Mouse (Mus musculus): ENCODE results near the gene Kcnn1. TPM values are rescaled to one million over a fixed set of nuclear protein-coding genes. Genes with fewer than 3 reads are reported as not detected.

Kcnn1 gene
- total RNA-seq, 2 experiments from 2014 or later: 0.33 TPM; not detected in 1

DNA sequence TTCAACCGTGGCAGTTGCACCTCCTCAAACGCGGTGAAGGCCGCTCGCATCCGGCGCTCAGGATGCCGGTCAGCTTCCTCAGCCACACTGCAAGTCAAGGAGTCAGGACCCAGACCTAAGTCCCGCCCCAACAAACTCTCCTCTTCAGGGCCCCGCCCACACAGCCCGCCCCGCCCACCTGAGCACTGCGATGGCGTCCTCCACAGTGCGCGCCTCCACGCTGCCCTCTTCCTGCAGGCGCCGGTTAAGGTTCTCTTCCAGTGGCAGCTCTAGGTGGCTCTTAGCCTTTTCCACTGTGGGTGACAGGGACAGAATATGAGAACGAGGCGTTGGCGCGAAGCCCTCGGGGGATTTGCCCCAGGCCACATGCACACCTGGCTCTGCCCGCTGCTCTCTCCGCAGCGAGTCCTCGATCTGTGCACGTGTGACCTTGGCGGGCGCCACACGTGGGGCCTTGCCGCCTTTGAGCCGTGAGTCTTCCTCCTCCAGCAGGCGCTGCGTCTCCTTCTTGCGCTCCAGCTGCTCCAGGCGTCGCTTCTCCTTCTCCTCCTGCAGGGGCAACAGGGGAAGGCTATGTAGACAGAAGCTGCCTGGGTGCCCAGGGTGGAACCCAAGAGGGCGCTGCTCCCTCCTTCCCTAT lies 5.6 kb upstream of the Kcnn1 start:
- ATAC-seq (ENCODE audit: poor library complexity, severe bottlenecking): peak; percentile 48

DNA sequence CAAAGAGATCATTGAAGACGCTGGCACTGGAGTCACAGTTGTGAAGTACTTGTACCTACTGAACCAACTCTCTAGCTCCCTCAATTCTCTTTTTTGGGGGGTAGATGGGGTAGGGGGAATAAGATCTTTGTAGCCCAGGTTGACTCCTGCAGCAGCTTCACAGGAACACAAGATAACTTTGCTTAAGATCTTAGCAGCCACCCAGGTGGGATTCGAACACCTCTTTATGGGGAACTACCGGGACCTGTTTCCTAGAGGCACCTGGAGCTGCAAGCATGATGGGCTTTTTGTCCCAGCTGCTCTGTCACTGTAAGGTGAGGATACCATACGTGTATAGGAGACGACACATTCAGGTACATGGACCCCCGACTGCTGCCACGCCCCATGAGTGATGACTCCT lies 3.5 kb upstream of the Kcnn1 start:
- no peak for ATAC-seq (ENCODE audit: poor library complexity, severe bottlenecking)

DNA sequence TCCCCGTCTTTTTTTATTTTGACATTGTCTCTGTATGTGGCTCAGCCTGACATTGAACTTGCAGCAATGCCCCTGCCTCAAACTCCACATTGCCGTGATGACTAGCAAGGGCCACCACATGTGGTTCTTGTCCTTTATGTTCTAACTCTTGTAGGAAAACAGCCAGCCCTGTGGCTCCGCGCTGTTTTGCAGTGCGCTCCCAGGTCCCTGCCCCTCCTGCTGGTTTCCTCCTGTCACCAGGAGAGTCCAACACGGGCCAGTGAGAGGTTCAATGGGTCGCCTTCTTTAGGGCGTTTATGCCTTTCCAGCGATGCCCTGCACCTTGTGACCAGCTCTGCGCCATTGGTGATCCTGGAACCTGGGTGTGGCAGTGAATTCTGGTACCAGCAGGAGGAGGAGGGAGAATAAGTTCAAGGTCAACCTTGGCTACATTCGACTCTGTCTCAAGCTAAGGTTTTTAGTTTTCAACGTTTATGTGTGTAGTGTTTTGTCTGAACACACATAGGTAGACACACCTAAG lies 3.0 kb upstream of the Kcnn1 start:
- ATAC-seq (ENCODE audit: poor library complexity, severe bottlenecking): no peak

DNA sequence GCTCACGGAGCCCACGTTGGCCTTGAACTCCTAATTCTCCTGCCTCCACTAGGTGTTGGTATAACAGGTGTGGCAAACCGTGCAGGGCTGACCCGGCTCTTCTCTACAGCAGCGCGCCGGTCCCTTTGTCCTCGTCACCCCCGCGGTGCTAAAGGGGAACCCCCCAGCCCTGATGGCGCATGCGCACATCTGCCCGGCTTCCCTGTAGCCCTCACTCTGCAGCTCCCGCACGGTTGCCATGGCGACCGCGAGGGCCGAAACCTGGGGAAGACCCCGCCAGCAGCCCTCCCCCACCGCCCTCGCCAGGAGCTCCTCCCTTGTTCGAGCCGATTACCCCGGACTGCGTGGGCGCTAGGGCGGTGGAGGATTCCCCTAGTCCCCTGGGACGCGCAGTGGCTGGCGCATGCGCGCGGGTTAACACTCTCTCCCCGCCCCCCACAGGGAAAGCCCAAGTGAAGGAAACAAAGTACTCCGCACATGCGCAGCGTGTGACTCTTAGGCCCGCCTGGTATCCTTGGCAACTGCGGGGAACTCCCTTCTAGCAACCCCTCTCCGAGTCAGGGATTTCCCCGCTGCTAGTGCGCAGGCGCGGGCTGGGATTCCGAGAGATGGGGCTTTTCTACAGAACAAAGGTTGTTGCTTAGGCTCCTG lies 2.4 kb upstream of the Kcnn1 start:
- peak; percentile 70 for ATAC-seq (ENCODE audit: poor library complexity, severe bottlenecking)

DNA sequence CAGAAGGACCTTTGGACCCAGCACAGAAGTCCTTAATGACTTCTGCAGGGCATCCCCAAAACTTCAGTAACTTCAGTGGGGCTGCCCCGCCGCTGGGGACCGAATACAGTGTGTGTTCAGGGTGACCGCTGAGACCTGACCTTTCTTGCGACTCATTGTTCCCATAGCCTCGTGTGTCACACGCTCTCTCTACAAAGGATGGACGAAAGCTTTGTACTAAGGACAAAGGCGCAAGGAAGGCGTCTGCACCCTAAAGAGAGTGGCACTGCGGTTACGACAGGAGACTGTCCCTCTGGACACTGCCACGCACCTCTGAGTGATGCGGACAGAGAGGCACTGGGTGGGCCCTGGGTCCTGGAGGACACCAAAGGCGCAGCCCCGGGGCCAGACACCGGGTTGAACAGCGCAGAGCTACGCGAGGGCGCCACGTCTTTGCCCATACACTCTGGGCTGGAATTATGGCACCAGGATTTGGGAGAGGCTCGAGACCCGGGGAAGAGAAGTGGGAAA lies 1.7 kb upstream of the Kcnn1 start:
- no peak for ATAC-seq (ENCODE audit: poor library complexity, severe bottlenecking)

DNA sequence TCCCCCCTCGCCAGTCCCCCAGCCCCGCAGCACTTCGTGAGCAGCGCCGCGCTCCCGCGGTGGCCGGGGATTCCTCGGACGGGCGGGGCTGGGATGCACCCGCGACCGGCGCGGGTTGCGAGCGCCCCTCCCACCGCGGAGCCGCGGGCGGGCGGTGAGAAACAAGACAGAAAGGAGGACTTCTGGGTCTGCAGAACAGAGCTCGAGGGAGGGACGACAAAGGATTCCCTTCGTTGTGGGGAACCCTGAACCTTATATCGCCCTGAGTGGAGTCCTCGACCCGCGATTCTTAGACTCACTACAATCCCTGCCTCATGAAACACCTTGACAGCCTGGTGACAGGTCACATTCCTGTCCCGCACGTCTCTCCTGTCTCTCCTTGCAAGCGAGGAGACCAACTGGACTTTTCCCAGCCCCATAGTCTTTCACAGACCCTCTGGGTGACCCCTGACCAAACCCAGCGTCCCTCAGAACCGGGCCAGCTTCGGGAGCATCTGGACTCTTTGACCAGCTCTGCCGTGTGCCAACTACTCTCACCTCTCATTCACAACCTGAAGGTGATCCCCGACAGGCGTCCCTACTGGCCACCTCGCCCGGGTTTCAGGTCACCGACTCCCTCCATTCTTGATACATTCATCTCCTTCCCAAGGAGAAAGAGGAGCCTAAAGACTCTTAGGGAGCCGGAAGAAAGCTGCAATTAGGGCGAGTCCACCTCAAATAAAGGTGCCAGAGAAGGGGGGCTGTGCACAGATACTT lies 1.1 kb upstream of the Kcnn1 start:
- ATAC-seq (ENCODE audit: poor library complexity, severe bottlenecking): no peak

DNA sequence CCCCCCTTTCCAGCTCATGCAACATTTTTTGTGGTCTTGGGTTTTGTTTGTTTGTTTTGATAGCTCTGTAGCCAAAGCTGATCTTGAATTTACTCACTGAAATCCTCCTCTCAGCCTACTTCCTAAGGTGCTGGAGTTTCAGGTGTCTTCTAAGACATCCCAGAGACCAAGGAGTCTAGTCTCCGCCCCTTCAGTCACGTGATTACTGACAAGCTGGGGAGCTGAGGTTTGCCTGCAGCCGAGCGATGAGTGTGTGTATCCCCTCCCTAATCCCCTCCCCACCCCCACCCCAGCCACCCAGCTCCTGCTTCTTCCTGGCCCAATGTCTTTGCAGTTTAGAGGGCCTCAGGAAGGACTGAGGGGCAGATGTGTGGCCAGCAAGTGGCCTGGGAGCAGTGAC lies 5.5 kb downstream of the Kcnn1 start:
- no peak for ATAC-seq (ENCODE audit: poor library complexity, severe bottlenecking)

DNA sequence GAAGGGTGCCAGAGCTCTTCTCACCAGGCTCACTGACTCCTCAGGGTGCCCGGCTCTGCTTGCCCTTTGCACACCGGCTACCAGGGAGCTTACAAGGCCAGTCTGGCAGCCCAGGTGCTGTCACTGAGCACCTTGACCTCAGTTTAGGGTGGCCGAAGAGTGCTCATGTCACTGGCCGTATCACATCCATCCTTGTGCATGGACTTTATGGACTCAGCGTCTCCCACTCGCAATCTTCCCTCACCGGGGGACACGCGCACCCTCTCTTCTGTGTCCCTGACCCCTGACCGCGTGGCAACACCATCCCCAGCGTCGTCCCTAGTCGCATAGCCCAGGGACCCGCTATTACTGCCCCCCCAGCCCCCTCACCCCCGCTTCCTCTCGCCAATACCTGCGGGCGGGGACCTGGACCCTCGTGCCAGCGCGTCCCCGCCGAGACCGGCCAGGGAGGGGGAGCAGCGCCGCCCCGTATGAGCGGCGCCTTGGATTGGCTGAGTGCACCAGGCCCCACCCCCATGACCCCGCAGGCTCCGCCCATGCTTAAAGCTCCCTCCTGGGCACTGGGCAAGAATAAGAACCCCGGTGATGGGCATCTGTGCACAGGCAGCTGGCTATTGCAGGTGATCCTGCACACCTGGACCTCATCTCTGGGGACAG lies 6.4 kb downstream of the Kcnn1 start:
- peak; percentile 60 for ATAC-seq (ENCODE audit: poor library complexity, severe bottlenecking)

DNA sequence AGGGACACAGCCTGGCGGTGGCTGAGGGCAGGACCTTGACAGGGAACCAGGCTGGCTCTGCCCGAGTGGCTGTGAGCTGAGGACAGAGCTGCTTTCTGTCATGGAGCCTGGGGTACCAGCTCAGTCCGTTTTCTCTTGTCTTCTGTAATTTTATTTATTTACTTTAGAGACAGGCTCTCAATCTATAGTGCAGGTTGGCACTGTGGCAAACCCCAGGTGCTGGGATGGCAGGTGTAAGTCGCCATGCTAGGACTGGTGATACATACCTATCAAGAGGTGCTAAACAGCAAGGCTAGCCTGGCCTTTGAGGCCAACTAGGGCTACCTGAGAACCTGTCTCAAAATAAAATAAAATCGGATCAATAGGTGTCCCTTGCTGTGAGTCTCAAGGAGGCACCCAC lies 7.0 kb downstream of the Kcnn1 start:
- no peak for ATAC-seq (ENCODE audit: poor library complexity, severe bottlenecking)

DNA sequence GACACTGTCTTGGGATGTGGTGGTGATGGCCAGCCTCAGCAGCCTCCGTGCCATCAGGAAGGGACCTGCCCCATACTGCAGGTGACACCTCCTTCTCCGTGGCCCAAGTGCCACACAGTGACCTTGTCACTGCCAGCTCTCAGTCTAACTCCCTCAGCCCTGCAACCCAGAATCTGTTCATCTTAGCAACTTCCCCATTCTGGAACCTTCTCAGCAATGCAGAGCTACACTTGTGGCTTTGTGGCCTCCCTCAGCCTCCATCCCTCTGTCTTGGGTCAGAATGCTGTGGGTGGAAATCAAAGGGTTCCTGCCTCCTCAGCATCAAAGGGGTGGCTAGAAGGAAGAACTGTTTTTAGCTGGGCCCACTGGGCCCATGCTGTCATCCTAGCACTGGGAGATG lies 9.2 kb downstream of the Kcnn1 start:
- ATAC-seq (ENCODE audit: poor library complexity, severe bottlenecking): peak; percentile 94

DNA sequence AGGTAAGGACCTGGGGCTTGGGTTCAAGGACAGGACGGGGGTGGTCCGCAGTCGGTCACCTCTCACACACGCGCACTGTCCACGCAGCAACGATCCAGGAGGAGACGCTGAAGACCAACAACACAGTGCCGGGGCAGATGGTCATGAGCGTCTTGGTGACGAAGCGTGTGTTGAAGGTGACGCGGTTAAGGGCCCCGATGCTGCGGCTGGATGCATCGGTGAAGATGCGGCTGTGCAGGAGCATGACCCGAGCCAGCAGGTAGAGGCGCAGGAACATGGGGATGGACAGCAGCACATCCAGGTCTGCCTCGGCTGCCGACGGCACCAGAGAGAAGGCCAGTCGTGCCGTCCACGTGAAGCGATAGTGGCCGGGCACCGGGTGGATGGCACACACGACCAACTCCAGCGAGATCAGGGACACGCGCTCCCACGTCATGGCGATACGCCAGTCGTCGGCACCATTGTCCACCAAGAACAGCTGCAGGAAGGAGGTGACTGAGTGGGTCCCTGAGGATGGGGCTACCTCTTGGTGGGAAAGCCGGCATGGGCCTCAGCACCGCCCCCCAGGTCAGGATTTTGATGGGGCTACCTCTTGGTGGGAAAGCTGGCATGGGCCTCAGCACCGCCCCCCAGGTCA lies 10.3 kb downstream of the Kcnn1 start:
- ATAC-seq (ENCODE audit: poor library complexity, severe bottlenecking): no peak

DNA sequence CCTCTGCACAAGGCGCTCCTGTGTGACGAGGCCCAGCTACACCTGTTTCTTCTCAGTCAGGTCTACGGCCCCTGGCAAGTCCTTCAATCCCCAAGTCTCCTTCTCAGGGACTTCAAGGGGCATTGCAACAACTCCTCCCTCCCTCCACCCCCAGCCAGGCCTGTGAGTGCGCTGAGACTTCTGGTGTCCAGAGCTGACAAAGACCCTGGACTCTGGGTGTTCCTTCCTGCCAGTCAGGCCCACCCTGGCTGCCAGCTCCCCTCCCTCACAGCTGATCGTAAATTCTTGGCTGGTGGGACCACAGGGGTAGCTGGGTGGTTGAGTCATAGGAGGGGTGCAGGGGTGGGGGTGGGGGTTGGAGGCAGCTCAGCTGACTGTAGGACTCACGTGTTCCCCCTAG lies 11.2 kb downstream of the Kcnn1 start:
- no peak for ATAC-seq (ENCODE audit: poor library complexity, severe bottlenecking)

DNA sequence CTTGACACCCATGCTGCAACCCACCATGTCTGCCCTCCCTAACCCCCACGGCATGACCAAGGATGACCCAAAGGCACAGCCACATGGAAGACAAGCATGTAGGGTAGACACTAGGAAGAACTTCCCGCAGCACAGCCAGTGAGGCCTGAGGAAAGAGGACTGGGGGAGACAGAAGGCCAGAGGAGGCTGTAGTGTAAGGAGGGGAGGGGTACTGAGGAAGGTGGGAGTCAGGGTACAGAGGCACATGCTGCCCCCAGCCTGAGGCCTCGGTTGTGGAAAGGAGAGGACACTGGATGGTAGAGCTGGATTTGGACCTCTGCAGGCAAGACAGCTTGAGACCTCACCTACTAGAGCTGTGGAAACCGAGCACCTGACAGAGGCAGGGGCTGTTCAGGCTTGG lies 12.1 kb downstream of the Kcnn1 start:
- ATAC-seq (ENCODE audit: poor library complexity, severe bottlenecking): no peak

DNA sequence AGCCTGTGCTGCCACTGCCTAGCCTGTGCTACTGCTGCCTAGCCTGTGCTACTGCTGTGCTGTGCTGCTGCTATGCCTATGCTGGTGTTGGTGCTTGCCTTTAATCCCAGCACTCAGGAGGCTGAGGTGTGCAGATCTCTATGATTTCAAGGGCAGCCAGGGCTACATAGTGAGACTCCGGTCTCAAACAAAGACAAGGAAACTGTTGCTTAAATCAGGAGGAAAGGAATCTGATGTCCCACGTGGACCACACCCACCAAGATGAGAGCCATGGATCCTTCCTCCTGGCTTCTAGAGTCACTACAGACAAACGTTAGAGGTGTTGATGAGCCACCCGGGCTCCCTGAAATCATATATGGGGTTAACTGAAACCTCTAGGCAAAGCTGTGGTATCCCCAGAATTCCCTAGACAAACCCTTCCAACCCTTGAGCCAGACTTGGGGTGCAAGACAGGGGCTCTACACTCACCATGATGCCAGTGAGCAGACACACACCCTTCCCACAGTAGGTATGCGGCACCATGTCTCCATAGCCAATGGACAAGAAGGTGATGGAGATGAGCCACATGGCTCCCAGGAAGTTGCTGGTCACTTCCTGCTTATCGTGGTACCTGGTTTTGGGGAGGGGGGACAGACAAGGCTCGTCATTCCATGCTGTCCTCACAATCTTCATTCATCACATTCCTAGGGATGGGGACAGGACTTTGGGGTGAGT lies 12.8 kb downstream of the Kcnn1 start:
- no peak for ATAC-seq (ENCODE audit: poor library complexity, severe bottlenecking)

DNA sequence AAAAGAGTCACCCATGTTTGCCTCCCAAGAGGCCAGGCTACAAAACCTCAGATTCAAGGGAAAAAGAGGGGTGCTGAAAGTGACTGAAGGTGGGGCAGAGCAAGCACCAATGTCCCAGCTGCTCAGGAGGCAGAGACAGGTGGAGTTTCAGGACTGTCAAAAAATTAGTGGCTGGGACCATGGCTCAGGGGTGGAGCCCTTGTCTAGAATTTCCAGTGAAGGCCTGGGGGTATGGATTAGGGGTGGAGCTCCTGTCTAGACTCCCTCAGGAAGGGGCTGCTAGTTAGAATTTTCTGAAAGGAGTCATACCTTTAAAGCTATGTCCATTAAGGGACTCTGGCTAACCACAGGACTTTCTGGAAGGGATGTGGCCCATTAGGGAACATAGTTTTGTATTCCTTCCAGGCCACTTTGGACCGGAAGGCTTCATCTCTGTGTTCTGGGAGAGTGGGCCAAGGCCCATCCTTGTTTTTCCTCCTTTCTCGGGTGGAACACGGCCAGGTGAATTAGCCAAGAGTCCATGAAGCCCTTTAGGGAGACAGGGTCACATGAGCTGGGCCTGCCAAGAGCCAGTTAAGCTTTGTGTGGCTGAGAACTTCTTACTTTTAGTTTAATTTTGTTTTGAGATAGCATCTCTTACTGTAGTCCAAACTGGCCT lies 13.6 kb downstream of the Kcnn1 start:
- no peak for ATAC-seq (ENCODE audit: poor library complexity, severe bottlenecking)

DNA sequence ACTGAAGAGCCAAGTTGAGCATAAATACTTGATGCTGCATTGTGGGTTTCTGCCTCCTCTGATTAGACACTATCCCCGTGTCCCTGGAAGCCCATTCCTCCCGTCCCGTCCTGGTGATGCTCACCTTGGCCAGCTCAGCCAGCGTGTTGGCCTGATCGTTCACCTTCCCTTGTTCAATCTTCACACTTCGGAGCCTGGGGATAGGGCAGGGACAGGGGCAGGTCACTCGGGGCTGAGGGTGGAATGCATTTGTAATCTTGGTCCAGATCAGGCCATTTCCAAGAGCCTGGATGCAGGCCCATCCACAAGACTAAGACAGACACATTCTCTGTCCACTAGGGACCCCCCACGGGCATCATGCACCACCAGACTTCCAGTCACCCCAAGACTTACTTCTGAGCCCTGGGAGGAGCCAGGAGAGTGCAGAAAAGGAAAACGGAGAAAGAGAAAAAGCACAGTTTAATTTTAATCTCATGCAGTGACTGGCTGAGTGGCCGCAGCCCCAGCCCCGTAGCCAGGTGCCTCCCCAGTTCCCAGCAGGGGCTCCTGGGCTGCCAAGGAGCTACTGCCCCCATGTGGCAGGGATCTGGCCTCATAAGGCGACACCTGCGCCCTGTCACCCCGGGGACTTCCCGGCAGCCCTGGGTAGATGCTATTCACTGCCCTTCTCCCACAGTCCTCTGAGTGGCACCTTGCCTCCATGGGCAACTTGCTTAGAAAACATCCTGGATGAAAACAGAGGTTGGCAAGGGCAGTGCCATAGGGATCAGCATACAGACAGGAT lies 16.5 kb downstream of the Kcnn1 start:
- ATAC-seq (ENCODE audit: poor library complexity, severe bottlenecking): no peak

DNA sequence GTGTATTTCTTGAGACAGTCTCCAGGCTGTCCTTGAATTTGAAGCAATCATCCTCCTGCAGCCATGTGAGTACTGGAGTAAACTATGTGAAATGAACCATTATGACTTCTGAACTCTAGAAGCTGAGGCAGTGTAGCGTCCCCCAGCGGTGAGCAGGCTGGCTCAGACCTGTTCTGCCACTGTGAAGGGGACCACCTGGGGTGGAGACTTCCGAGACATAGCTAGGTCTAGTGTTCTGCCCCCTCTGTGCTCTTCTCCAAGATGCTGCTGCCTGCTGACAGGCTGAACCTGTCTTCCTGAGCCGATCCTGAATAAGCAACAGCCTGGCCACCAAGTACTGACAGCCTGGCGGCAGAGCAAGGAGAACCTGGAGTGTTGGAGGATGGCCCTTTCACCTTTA lies 17.9 kb downstream of the Kcnn1 start:
- ATAC-seq (ENCODE audit: poor library complexity, severe bottlenecking): no peak

DNA sequence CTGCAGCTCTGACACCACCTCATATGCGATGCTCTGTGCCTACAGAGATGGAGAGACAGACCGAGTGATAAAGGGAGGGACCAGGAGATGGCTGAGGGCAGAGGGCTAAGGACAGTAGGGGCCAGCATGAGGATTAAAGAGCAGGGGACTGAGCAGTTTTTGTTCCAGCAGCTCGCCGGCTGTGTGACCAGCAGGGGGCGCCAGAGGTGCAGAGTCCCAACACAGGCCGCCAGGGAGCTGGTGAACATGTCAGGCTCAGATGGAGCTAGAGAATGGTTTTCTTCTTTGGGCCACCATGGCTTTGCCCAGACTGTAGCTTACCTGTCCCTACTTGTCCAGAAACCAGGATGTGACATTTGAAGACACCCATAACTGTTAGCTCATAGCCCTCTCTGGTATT lies 18.5 kb downstream of the Kcnn1 start:
- peak; percentile 49 for ATAC-seq (ENCODE audit: poor library complexity, severe bottlenecking)

DNA sequence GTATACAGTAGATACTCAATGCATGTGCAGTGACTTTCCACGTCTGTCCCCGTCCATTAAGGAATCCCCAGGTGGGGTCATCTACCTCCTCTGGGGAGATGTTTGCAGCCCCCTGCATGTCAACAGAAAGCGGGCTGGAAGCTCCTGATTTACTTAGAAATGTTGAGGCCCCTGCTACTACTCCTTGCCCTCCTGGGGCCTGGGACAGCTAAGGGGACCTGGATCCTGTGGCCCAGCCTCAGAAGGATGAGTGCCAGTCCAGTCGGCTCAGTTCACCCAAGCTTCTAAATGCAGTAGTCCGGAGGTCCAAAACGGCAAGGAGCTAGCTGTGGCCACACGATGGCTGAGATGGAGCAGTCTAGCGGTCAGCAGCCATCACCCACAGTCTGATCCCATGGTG lies 19.1 kb downstream of the Kcnn1 start:
- ATAC-seq (ENCODE audit: poor library complexity, severe bottlenecking): no peak
